Comparison of ENCODE assay signal across 8 mouse cellular contexts in the genomic region with DNA sequence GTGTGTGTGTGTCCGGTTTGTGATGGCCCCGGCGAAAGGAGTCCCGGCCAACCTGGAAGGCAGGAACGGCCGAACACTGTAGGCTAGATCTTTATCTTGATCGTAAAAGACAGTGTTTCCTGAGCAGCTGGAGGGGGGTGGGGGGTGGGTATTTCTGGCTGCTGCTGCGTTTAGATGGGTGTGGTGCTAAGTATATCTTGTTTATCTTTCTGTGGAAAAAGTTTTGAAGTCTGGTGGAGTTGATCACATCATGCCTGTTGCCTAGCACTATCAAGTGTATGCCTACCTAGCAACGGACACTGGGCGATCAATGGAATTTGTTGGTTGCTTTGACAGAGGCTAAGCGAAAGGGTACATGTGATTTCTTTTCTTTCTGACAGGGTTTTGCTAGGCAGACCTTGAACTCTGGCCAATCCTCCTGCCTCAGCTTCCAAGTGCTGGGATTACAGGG. TPM values are rescaled to one million over a fixed set of nuclear protein-coding genes. Genes with fewer than 3 reads are reported as not detected.
DNase-seq lines count a peak whose midpoint lies in the region; ATAC-seq and TF ChIP-seq lines count a peak whose summit lies in the region.

No protein-coding gene starts in this region.

- no peaks in the 10 kb centered on the region for H3K27me3 ChIP-seq in forebrain, embryonic 14.5 days (replicated peaks; ENCODE audit: control insufficient read depth, insufficient read depth, low read length)
- H3K27me3 ChIP-seq in intestine, postnatal 0 days (replicated peaks; ENCODE audit: control insufficient read depth, insufficient read depth, low read length) = no peaks in the 10 kb centered on the region

- no peaks in the 10 kb centered on the region for H3K9me3 ChIP-seq in forebrain, embryonic 14.5 days (replicated peaks; ENCODE audit: control insufficient read depth, low read length)
- no peaks in the 10 kb centered on the region for H3K9me3 ChIP-seq in intestine, postnatal 0 days (ENCODE audit: control insufficient read depth)

- no peak for TF ChIP-seq CTCF in left cerebral cortex, adult 2 months (IDR thresholded peaks at IDR 0.05)
- TF ChIP-seq CTCF in intestine, postnatal 0 days (IDR thresholded peaks at IDR 0.05; ENCODE audit: low read depth) = no peak

- no peak for DNase-seq in left cerebral cortex, adult 2 months (ENCODE audit: extremely low spot score in 1 of 2, low spot score in 2 of 2)
- no peak for DNase-seq in left cerebral cortex, adult 9 months (ENCODE audit: low spot score in 2 of 2)
- DNase-seq in adrenal gland, adult 8-10 months = peak; percentile 37
- peak; percentile 55 for DNase-seq in forebrain, embryonic 14.5 days (ENCODE audit: low spot score)
- DNase-seq in frontal cortex, postnatal 25 days (ENCODE audit: low spot score in 2 of 2) = no peak
- no peak for DNase-seq in right cerebral cortex, adult 2 months (ENCODE audit: low spot score in 2 of 2)

- H3K27ac ChIP-seq in left cerebral cortex, adult 2 months = no peak overlapping the region
- peak overlapping the region; percentile 99 for H3K27ac ChIP-seq in forebrain, embryonic 14.5 days (ENCODE audit: low read depth, low read length)
- peak overlapping the region; percentile 100 for H3K27ac ChIP-seq in intestine, postnatal 0 days (ENCODE audit: low read depth, low read length)
- no peak overlapping the region for H3K27ac ChIP-seq in macrophage

- ATAC-seq in forebrain, embryonic 14.5 days = peak; percentile 22; the same call in 1 of the 2 replicates
- ATAC-seq in intestine, postnatal 0 days = peak; percentile 23

- intact Hi-C loops in left cerebral cortex, adult 2 months (cut with DNase I) = loop anchor here (2.0 kb wide), 1 partner anchor 87 kb away; no protein-coding TSS in a partner anchor

- H3K4me2 ChIP-seq in forebrain, embryonic 14.5 days (ENCODE audit: low read length) = peak overlapping the region; percentile 78
- H3K4me2 ChIP-seq in intestine, postnatal 0 days (replicated peaks; ENCODE audit: low read depth) = peak overlapping the region; percentile 75

- peak overlapping the region; percentile 92 for H3K9ac ChIP-seq in forebrain, embryonic 14.5 days (ENCODE audit: low read length)
- peak overlapping the region; percentile 93 for H3K9ac ChIP-seq in intestine, postnatal 0 days (ENCODE audit: low read depth, low read length)

- peaks cover 52% of the 10 kb centered on the region for H3K79me2 ChIP-seq in macrophage (ENCODE audit: inconsistent target)

- WGBS in forebrain, embryonic 14.5 days = 2% methylated on average over 11 of the region's 11 CpGs
- WGBS in intestine, postnatal 0 days = under 1% methylated on average over 11 of the region's 11 CpGs
- WGBS in macrophage (ENCODE audit: missing documents) = 6% methylated on average over 11 of the region's 11 CpGs

- H3K4me3 ChIP-seq in left cerebral cortex, adult 2 months = peak overlapping the region; percentile 64
- peak overlapping the region; percentile 69 for H3K4me3 ChIP-seq in forebrain, embryonic 14.5 days (ENCODE audit: low read depth, low read length)
- H3K4me3 ChIP-seq in intestine, postnatal 0 days (ENCODE audit: low read depth, low read length) = peak overlapping the region; percentile 70
- H3K4me3 ChIP-seq in macrophage (ENCODE audit: inconsistent target) = peak overlapping the region; percentile 64

- H3K36me3 ChIP-seq in forebrain, embryonic 14.5 days (ENCODE audit: control insufficient read depth, insufficient read depth, low read length) = 0 out of 2 replicates have a peak, but pooled peaks cover 7% of the 10 kb centered on the region
- H3K36me3 ChIP-seq in intestine, postnatal 0 days (ENCODE audit: control insufficient read depth, insufficient read depth) = no peaks in the 10 kb centered on the region
- no peaks in the 10 kb centered on the region for H3K36me3 ChIP-seq in macrophage (ENCODE audit: inconsistent target)

- H3K4me1 ChIP-seq in forebrain, embryonic 14.5 days (ENCODE audit: control insufficient read depth, insufficient read depth, low read length) = peaks cover 29% of the 10 kb centered on the region
- no peaks in the 10 kb centered on the region; the same call in 1 of the 2 replicates for H3K4me1 ChIP-seq in intestine, postnatal 0 days (replicated peaks; ENCODE audit: control insufficient read depth, insufficient read depth, low read length)

RNA-seq across cellular contexts. Expression of gene Smad5, which starts 1.1 kb away (rescaled TPM):
- total RNA-seq in left cerebral cortex, adult 2 months (2021) = 10 to 100 TPM; 20.6 to 24.3 TPM
- total RNA-seq in adrenal gland, adult 8-10 months (2022) = 10 to 100 TPM; 49.7 to 68.6 (median 58.2) TPM
- 39.7 and 45.8 TPM in 2 replicates for polyA plus RNA-seq in forebrain, embryonic 14.5 days (2014; fragmentation: Nextera tagmentation; extraction: Ambion mirVana)
- 8.5 and 11.9 TPM in 2 replicates for polyA plus RNA-seq in intestine, postnatal 0 days (2015; fragmentation: Nextera tagmentation; extraction: Ambion mirVana)
- total RNA-seq in macrophage (2018; cell fraction: chromatin; rRNA removed) = 10 to 100 TPM in 24 of 26 experiments, 1 to 10 TPM in 2; 8.8 to 19.9 (median 13.2) TPM
- 10 to 100 TPM in 1 of 26 experiments, 1 to 10 TPM in 25; 3.7 to 10.8 (median 6.1) TPM for total RNA-seq in macrophage (2018; cell fraction: cytosol; rRNA removed)
- total RNA-seq in macrophage (2018; cell fraction: nucleus; rRNA removed) = 10 to 100 TPM in 23 of 26 experiments, 1 to 10 TPM in 3; 7.9 to 28.9 (median 14.5) TPM
- polyA plus RNA-seq in macrophage (2018) = 5.5 to 6.8 TPM (median 6.2 TPM) in 3 replicates

RNA-seq across cellular contexts. Expression of gene Gm45623, which starts 49.7 kb away (rescaled TPM):
- 1 to 10 TPM; 8.1 to 10.0 TPM for total RNA-seq in left cerebral cortex, adult 2 months (2021)
- not detected for total RNA-seq in adrenal gland, adult 8-10 months (2022)
- 0.85 and 1.1 TPM in 2 replicates for polyA plus RNA-seq in forebrain, embryonic 14.5 days (2014; fragmentation: Nextera tagmentation; extraction: Ambion mirVana)
- polyA plus RNA-seq in intestine, postnatal 0 days (2015; fragmentation: Nextera tagmentation; extraction: Ambion mirVana) = 0.13 TPM in 1 of 2 replicates, not detected in the other
- total RNA-seq in macrophage (2018; cell fraction: chromatin; rRNA removed) = not detected
- total RNA-seq in macrophage (2018; cell fraction: cytosol; rRNA removed) = not detected
- not detected for total RNA-seq in macrophage (2018; cell fraction: nucleus; rRNA removed)
- polyA plus RNA-seq in macrophage (2018) = not detected in 3 replicates

Comparison
In these comparisons a context has a peak if more than half of its experiments do, and no peak if none do; other contexts are left out.
1. DNase-seq: peak in adrenal gland, adult 8-10 months (single experiment) and forebrain, embryonic 14.5 days (single experiment); none in left cerebral cortex, adult 2 months (0 of 2), left cerebral cortex, adult 9 months (0 of 2), frontal cortex, postnatal 25 days (0 of 2) and right cerebral cortex, adult 2 months (0 of 2).
2. H3K27ac ChIP-seq: peak in forebrain, embryonic 14.5 days (single experiment) and intestine, postnatal 0 days (single experiment); none in left cerebral cortex, adult 2 months (single experiment) and macrophage (single experiment).
3. Peak in every context shown above with its lines, with median percentiles within 50 percentile points of each other: H3K4me3 ChIP-seq.